Mouse (Mus musculus): Measurements from ENCODE around the gene Rnase12. TPM values are rescaled to one million over a fixed set of nuclear protein-coding genes. Genes with fewer than 3 reads are reported as not detected.
"Not testable (repeated sequence)": the region's sequence is repeated elsewhere in the genome, so short reads cannot be mapped to it uniquely, and the experiment has no call there.

The Rnase12 gene
- polyA plus RNA-seq, 1 experiment from 2014 or later = not detected

DNA sequence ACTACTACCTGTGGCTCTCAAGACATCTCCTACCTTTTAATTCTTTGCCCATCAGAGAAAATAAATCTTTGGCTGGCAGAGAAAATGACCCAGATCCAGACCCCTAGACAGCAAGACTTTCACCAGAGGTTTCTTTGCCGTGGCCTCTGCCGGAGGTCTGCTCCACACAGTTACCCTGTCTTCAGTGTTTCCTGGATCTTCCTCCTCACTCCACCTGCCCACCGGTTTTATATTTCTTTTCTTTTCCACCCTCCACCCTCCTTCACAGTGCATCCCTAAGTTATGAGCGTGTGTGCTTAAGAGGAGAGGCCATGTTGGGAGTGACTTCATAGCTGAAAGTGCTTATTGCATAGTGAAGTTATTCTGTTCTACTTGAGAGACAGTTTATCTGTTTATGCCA is 34.0 kb downstream of the Rnase12 start:
- Histone ChIP-seq H3K4me1 (ENCODE audit: control insufficient read depth, insufficient read depth, low read length) (no peaks in the 10 kb centered on the region), H3K9me3 (ENCODE audit: control insufficient read depth, low read length) (no peaks in the 10 kb centered on the region), H3K9ac (ENCODE audit: low read length) (no peak overlapping the region), H3K27ac (replicated peaks; ENCODE audit: low read depth, low read length) (no peak overlapping the region), H3K36me3 (ENCODE audit: control insufficient read depth, insufficient read depth, low read length) (no peaks in the 10 kb centered on the region), H3K27me3 (ENCODE audit: control insufficient read depth, insufficient read depth, low read length) (no peaks in the 10 kb centered on the region), H3K4me2 (ENCODE audit: low read depth, severe bottlenecking) (no peak overlapping the region), H3K4me3 (ENCODE audit: low read depth, low read length) (no peak overlapping the region)
- ATAC-seq (ENCODE audit: insufficient number of reproducible peaks, low FRiP score, low TSS enrichment, low read depth) (no peak), DNase-seq (ENCODE audit: low spot score) (no peak)
- 83% methylated on average over 4 of the region's 4 CpGs for WGBS

DNA sequence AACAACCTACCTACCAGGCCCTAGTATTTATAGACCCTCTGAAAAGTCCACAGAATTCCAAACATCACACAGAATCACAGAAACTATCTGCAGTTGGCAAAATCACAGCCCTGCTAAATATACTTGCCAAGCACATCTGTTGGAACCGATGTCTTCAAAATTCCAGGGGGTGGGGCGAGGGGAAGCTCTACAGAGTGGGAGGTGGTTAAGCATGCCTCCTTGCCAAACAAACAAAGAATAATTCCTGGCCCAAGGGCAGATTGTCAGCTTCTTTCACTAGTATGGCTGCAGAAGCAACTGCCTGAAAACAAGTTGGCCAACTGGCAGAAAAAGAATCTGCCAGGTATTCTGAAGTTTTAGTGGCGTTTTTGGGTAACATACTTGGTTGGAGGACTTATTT is 40.2 kb downstream of the Rnase12 start:
- Histone ChIP-seq H3K4me1 (ENCODE audit: control insufficient read depth, insufficient read depth, low read length) (no peaks in the 10 kb centered on the region), H3K27me3 (ENCODE audit: control insufficient read depth, insufficient read depth, low read length) (no peaks in the 10 kb centered on the region), H3K36me3 (ENCODE audit: control insufficient read depth, insufficient read depth, low read length) (no peaks in the 10 kb centered on the region), H3K4me3 (ENCODE audit: low read depth, low read length) (no peak overlapping the region), H3K9me3 (ENCODE audit: control insufficient read depth, low read length) (no peaks in the 10 kb centered on the region), H3K9ac (ENCODE audit: low read length) (no peak overlapping the region), H3K27ac (replicated peaks; ENCODE audit: low read depth, low read length) (no peak overlapping the region), H3K4me2 (ENCODE audit: low read depth, severe bottlenecking) (no peak overlapping the region)
- WGBS = 73% methylated on average over 3 of the region's 3 CpGs
- no peak for ATAC-seq (ENCODE audit: insufficient number of reproducible peaks, low FRiP score, low TSS enrichment, low read depth)
- no peak for DNase-seq (ENCODE audit: low spot score)

DNA sequence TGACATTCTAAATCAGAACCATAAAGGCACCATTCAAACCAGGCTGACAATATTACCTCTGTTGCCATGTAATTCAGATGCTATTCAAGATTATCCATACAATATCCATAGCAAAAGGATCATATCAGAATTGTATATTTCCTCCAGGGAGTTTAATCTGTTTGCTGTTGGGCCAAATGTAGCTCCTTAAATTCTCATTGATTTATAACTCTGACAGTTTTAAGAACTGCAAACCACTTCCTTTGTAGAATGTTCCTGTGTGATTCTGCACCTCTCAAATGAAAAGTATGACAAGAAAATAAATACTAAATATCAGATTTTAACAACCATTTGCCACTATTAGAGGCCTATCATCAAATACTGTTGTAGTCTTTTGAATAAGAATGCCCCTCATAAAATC is 41.7 kb downstream of the Rnase12 start:
- Histone ChIP-seq H3K27ac (replicated peaks; ENCODE audit: low read depth, low read length) (no peak overlapping the region), H3K9me3 (ENCODE audit: control insufficient read depth, low read length) (no peaks in the 10 kb centered on the region)

DNA sequence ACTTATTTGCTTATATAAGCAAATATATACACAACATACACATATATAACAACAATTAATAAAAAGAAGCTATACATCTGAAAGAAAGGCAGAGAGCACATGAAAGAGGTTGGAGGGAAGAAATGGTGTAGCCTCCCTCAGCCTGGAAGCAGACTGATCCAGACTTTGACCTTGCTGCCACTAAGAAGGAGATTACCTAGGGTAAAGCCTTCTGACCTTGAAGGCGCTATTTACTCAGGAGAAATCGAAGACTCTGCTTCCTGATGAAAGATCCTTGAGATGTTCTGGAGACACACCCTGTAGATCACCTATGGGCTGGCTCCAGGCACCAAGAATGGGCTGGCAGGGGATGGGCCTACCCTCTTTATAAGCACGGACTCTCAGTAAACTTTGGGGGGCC is 42.7 kb downstream of the Rnase12 start:
- not testable (repeated sequence) for H3K27ac ChIP-seq (replicated peaks; ENCODE audit: low read depth, low read length); H3K4me1 ChIP-seq (ENCODE audit: control insufficient read depth, insufficient read depth, low read length); H3K27me3 ChIP-seq (ENCODE audit: control insufficient read depth, insufficient read depth, low read length); H3K9ac ChIP-seq (ENCODE audit: low read length); DNase-seq (ENCODE audit: low spot score); H3K4me3 ChIP-seq (ENCODE audit: low read depth, low read length); H3K9me3 ChIP-seq (ENCODE audit: control insufficient read depth, low read length); H3K36me3 ChIP-seq (ENCODE audit: control insufficient read depth, insufficient read depth, low read length); H3K4me2 ChIP-seq (ENCODE audit: low read depth, severe bottlenecking); ATAC-seq (ENCODE audit: insufficient number of reproducible peaks, low FRiP score, low TSS enrichment, low read depth)
- WGBS = 86% methylated on average over 3 of the region's 3 CpGs

More for the DNA sequence above, 41.7 kb downstream of the Rnase12 start:
- Histone ChIP-seq H3K27me3 (ENCODE audit: control insufficient read depth, insufficient read depth, low read length) (no peaks in the 10 kb centered on the region), H3K4me1 (ENCODE audit: control insufficient read depth, insufficient read depth, low read length) (no peaks in the 10 kb centered on the region), H3K36me3 (ENCODE audit: control insufficient read depth, insufficient read depth, low read length) (no peaks in the 10 kb centered on the region), H3K9ac (ENCODE audit: low read length) (no peak overlapping the region), H3K4me3 (ENCODE audit: low read depth, low read length) (no peak overlapping the region), H3K4me2 (ENCODE audit: low read depth, severe bottlenecking) (no peak overlapping the region)
- no peak for ATAC-seq (ENCODE audit: insufficient number of reproducible peaks, low FRiP score, low TSS enrichment, low read depth)
- no peak for DNase-seq (ENCODE audit: low spot score)

DNA sequence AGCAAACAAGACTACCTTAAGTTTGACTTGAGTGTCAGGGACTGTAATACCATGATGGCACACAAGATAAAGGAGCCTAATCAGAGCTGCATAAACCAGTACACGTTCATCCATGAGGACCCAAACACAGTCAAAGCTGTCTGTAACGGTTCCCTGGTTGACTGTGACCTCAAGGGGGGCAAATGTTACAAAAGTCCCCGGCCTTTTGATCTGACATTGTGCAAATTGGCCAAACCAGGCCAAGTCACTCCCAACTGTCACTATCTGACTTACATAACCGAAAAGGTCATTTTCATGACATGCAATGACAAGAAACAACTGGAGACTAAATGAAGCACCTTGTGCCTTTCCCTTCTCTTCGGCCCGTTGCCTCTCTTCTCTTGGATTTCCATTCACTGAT is 47.9 kb downstream of the Rnase12 start:
- H3K9me3 ChIP-seq (ENCODE audit: control insufficient read depth, low read length) = no peaks in the 10 kb centered on the region
- H3K27ac ChIP-seq (replicated peaks; ENCODE audit: low read depth, low read length) = no peak overlapping the region
- no peak overlapping the region for H3K9ac ChIP-seq (ENCODE audit: low read length)
- H3K4me1 ChIP-seq (ENCODE audit: control insufficient read depth, insufficient read depth, low read length) = no peaks in the 10 kb centered on the region
- H3K4me3 ChIP-seq (ENCODE audit: low read depth, low read length) = no peak overlapping the region
- no peak overlapping the region for H3K4me2 ChIP-seq (ENCODE audit: low read depth, severe bottlenecking)
- WGBS = 82% methylated on average over 6 of the region's 6 CpGs
- no peaks in the 10 kb centered on the region for H3K27me3 ChIP-seq (ENCODE audit: control insufficient read depth, insufficient read depth, low read length)
- ATAC-seq (ENCODE audit: insufficient number of reproducible peaks, low FRiP score, low TSS enrichment, low read depth) (no peak), DNase-seq (ENCODE audit: low spot score) (no peak)
- H3K36me3 ChIP-seq (ENCODE audit: control insufficient read depth, insufficient read depth, low read length) = no peaks in the 10 kb centered on the region

DNA sequence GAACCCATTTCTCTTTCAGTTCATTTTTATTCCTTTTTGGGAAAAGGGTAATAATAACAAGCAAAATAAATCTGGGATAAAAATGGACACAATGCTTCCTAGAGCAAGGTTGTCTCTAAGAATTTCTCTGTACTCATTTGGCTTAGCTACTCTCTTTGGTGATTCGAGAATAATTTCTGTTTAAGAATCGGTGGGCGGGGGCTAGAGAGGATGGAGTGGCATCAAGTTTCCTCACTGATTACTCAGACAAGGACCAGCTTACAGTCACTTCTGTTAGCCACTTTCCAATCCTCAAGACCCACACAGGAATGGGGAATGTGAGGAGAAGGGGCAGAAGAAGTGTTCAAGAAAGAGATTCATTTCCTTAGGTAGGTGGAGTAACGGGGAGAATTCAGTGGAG is 48.7 kb downstream of the Rnase12 start:
- no peaks in the 10 kb centered on the region for H3K9me3 ChIP-seq (ENCODE audit: control insufficient read depth, low read length)

GRCm38 (mm10) chr14:51007914-51008713 is 49.3 kb downstream of the Rnase12 start:
- Histone ChIP-seq H3K27me3 (ENCODE audit: control insufficient read depth, insufficient read depth, low read length) (no peaks in the 10 kb centered on the region), H3K9me3 (ENCODE audit: control insufficient read depth, low read length) (no peaks in the 10 kb centered on the region), H3K27ac (replicated peaks; ENCODE audit: low read depth, low read length) (no peak overlapping the region), H3K4me3 (ENCODE audit: low read depth, low read length) (no peak overlapping the region), H3K36me3 (ENCODE audit: control insufficient read depth, insufficient read depth, low read length) (no peaks in the 10 kb centered on the region), H3K4me1 (ENCODE audit: control insufficient read depth, insufficient read depth, low read length) (no peaks in the 10 kb centered on the region), H3K4me2 (ENCODE audit: low read depth, severe bottlenecking) (no peak overlapping the region), H3K9ac (ENCODE audit: low read length) (no peak overlapping the region)
- ATAC-seq (ENCODE audit: insufficient number of reproducible peaks, low FRiP score, low TSS enrichment, low read depth) (no peak), DNase-seq (ENCODE audit: low spot score) (peak; percentile 9)
- 82% methylated on average over 13 of the region's 13 CpGs for WGBS

More for the DNA sequence above, 48.7 kb downstream of the Rnase12 start:
- Histone ChIP-seq H3K9ac (ENCODE audit: low read length) (no peak overlapping the region), H3K4me2 (ENCODE audit: low read depth, severe bottlenecking) (no peak overlapping the region), H3K36me3 (ENCODE audit: control insufficient read depth, insufficient read depth, low read length) (no peaks in the 10 kb centered on the region), H3K4me1 (ENCODE audit: control insufficient read depth, insufficient read depth, low read length) (no peaks in the 10 kb centered on the region), H3K4me3 (ENCODE audit: low read depth, low read length) (no peak overlapping the region), H3K27ac (replicated peaks; ENCODE audit: low read depth, low read length) (no peak overlapping the region), H3K27me3 (ENCODE audit: control insufficient read depth, insufficient read depth, low read length) (no peaks in the 10 kb centered on the region)
- peak; percentile 12 for DNase-seq (ENCODE audit: low spot score)
- ATAC-seq (ENCODE audit: insufficient number of reproducible peaks, low FRiP score, low TSS enrichment, low read depth) = no peak
- 83% methylated on average over 4 of the region's 4 CpGs for WGBS

DNA sequence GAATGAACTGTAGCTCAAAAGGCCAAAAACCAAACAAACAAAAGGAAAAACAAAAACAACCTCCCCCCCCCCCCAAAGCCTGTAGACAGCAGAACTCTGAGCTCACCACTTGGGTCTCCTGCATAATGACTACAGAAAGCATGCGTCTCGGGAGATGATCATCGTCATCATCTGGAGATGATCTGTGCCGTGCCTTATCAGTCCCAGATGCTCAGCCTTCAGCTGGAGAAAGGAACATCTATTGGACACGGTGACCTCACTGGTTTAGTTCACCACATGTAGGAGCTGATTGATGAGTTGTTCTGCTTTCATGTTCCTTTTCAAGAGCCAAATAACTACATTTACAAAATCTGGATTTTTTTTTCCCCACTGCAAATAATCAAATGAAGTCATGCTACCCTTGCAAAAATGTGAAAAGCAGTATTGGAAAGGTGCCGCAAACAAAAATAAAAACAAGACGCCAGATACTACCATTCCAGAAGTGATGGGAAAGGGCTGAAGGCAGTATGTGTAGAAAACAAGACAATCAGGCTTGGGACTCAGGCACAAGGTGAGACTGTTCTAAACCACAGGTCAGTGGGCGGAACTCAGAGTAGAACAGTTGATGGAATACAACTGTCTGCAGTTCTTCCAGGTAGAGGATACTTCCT is 50.2 kb downstream of the Rnase12 start, which contains the start of gene Rnase10:
Rnase10 (plus strand) TSS at position 600 of the 650 bp plus-strand sequence.
- no peaks in the 10 kb centered on the region for H3K36me3 ChIP-seq (ENCODE audit: control insufficient read depth, insufficient read depth, low read length)
- no peak for ATAC-seq (ENCODE audit: insufficient number of reproducible peaks, low FRiP score, low TSS enrichment, low read depth)
- no peak within 1 kb of the TSS for H3K4me3 ChIP-seq (ENCODE audit: low read depth, low read length)
- H3K9me3 ChIP-seq (ENCODE audit: control insufficient read depth, low read length) = no peaks in the 10 kb centered on the region
- H3K9ac ChIP-seq (ENCODE audit: low read length) = no peak within 1 kb of the TSS
- H3K27me3 ChIP-seq (ENCODE audit: control insufficient read depth, insufficient read depth, low read length) = no peaks in the 10 kb centered on the region
- H3K4me1 ChIP-seq (ENCODE audit: control insufficient read depth, insufficient read depth, low read length) = no peaks in the 10 kb centered on the region
- peak; percentile 16 for DNase-seq (ENCODE audit: low spot score)
- 53% methylated on average over 8 of the region's 8 CpGs for WGBS
- no peak within 1 kb of the TSS for H3K27ac ChIP-seq (replicated peaks; ENCODE audit: low read depth, low read length)
- no peak within 1 kb of the TSS for H3K4me2 ChIP-seq (ENCODE audit: low read depth, severe bottlenecking)
